ENCODE assay signal across 11 mouse cellular contexts in genomic region chr3:107596559-107596958, GRCm38 (mm10). TPM values are rescaled to one million over a fixed set of nuclear protein-coding genes. Genes with fewer than 3 reads are reported as not detected.
DNase-seq lines count a peak whose midpoint lies in the region; ATAC-seq and TF ChIP-seq lines count a peak whose summit lies in the region.
"Had no signal": no experiment of that assay in that cellular context is flagged by ENCODE, and none has a peak within 500 bp of the region (broad histone marks: within the 10 kb centered on the region; RNA-seq: fewer than 3 reads in every experiment).

No protein-coding gene starts in this region.

- no peak for TF ChIP-seq POLR2A in brain, embryonic 14.5 days (IDR thresholded peaks at IDR 0.05; ENCODE audit: borderline replicate concordance, extremely low read depth, insufficient read depth, insufficient read length, poor library complexity, severe bottlenecking)

- no peak for ATAC-seq in limb, embryonic 11.5 days (ENCODE audit: insufficient number of reproducible peaks, low FRiP score, low TSS enrichment, low read depth)
- ATAC-seq in CD4-positive, CD25-positive, alpha-beta regulatory T cell, adult 4 months: no peak

- 2% methylated on average over 26 of the region's 26 CpGs for WGBS in heart, embryonic 10.5 days
- 1% methylated on average over 26 of the region's 26 CpGs for WGBS in limb, embryonic 11.5 days

- H3K4me1 ChIP-seq in heart, embryonic 10.5 days: peaks cover 37% of the 10 kb centered on the region
- H3K4me1 ChIP-seq in limb, embryonic 11.5 days (ENCODE audit: control insufficient read depth, insufficient read depth, low read length): peaks cover 37% of the 10 kb centered on the region

- peak overlapping the region; percentile 19; the same call in 1 of the 2 replicates for H3K4me3 ChIP-seq in gastrocnemius, adult 2 months
- H3K4me3 ChIP-seq in heart, embryonic 10.5 days: peak overlapping the region; percentile 63
- peak overlapping the region; percentile 62 for H3K4me3 ChIP-seq in limb, embryonic 11.5 days (ENCODE audit: low read depth, low read length)

- H3K27me3 ChIP-seq in heart, embryonic 10.5 days (ENCODE audit: insufficient read depth, poor library complexity, severe bottlenecking): peaks cover 98% of the 10 kb centered on the region
- peaks cover 27% of the 10 kb centered on the region for H3K27me3 ChIP-seq in limb, embryonic 11.5 days (ENCODE audit: control insufficient read depth, insufficient read depth, low read length)

- H3K27ac ChIP-seq in gastrocnemius, adult 2 months: no peak overlapping the region
- no peak overlapping the region for H3K27ac ChIP-seq in heart, embryonic 10.5 days
- H3K27ac ChIP-seq in limb, embryonic 11.5 days (replicated peaks; ENCODE audit: low read depth, low read length): no peak overlapping the region
- H3K27ac ChIP-seq: liver, embryonic 13.5 days had no signal

- intact Hi-C loops in gastrocnemius, adult 2 months (cut with DNase I): no loop called here

- peak overlapping the region; percentile 78 for H3K9ac ChIP-seq in limb, embryonic 11.5 days (ENCODE audit: low read length)
- H3K9ac ChIP-seq: liver, embryonic 13.5 days had no signal

- no peaks in the 10 kb centered on the region for H3K9me3 ChIP-seq in heart, embryonic 10.5 days
- H3K9me3 ChIP-seq in limb, embryonic 11.5 days (ENCODE audit: control insufficient read depth, low read length): no peaks in the 10 kb centered on the region
- H3K9me3 ChIP-seq: liver, embryonic 13.5 days had no signal

- no peaks in the 10 kb centered on the region for H3K36me3 ChIP-seq in heart, embryonic 10.5 days
- H3K36me3 ChIP-seq in limb, embryonic 11.5 days (ENCODE audit: control insufficient read depth, insufficient read depth, low read length): no peaks in the 10 kb centered on the region
- H3K36me3 ChIP-seq: liver, embryonic 13.5 days had no signal

- TF ChIP-seq CTCF in gastrocnemius, adult 2 months (IDR thresholded peaks at IDR 0.05): no peak
- TF ChIP-seq CTCF in brain, embryonic 14.5 days (IDR thresholded peaks at IDR 0.05; ENCODE audit: borderline replicate concordance, extremely low read depth, insufficient read depth, insufficient read length): no peak

- H3K4me2 ChIP-seq in limb, embryonic 11.5 days (ENCODE audit: low read depth, severe bottlenecking): peak overlapping the region; percentile 85
- H3K4me2 ChIP-seq: liver, embryonic 13.5 days had no signal

- DNase-seq in gastrocnemius, adult 2 months: peak; percentile 23
- no peak for DNase-seq in gastrocnemius, postnatal 10 days
- peak; percentile 72 for DNase-seq in brain, embryonic 14.5 days (ENCODE audit: low read depth)
- DNase-seq in heart, embryonic 10.5 days (ENCODE audit: low spot score): no peak
- DNase-seq in limb, embryonic 11.5 days (ENCODE audit: low spot score): no peak
- DNase-seq in right cerebral cortex, postnatal 14 days: no peak
- no peak for DNase-seq in T-cell, adult 2 months (ENCODE audit: low spot score)
- DNase-seq: liver, embryonic 13.5 days had no signal

RNA-seq across cellular contexts. Expression of gene Alx3, which starts 1.7 kb away (rescaled TPM):
- total RNA-seq in gastrocnemius, adult 2 months (2021): not detected
- not detected for total RNA-seq in gastrocnemius, postnatal 10 days (2021)
- 1.2 and 2.4 TPM in 2 replicates for polyA plus RNA-seq in brain, embryonic 14.5 days (2012; rRNA removed)
- 2.3 and 13.0 TPM in 2 replicates for polyA plus RNA-seq in heart, embryonic 10.5 days (2016; fragmentation: Nextera tagmentation; extraction: Ambion mirVana)
- polyA plus RNA-seq in limb, embryonic 11.5 days (2014; fragmentation: Nextera tagmentation; extraction: Ambion mirVana): 19.9 and 20.2 TPM in 2 replicates
- not detected for polyA plus RNA-seq in CD4-positive, CD25-positive, alpha-beta regulatory T cell, adult 4 months (2017; shearing (Covaris generic))
- polyA plus RNA-seq: stomach, embryonic 14.5 days had no signal

RNA-seq across cellular contexts. Expression of gene Gm10961, which starts 34.6 kb away (rescaled TPM):
- not detected for total RNA-seq in gastrocnemius, adult 2 months (2021)
- total RNA-seq in gastrocnemius, postnatal 10 days (2021): not detected
- polyA plus RNA-seq in brain, embryonic 14.5 days (2012; rRNA removed): not detected in 2 replicates
- polyA plus RNA-seq in heart, embryonic 10.5 days (2016; fragmentation: Nextera tagmentation; extraction: Ambion mirVana): not detected in 2 replicates
- polyA plus RNA-seq in limb, embryonic 11.5 days (2014; fragmentation: Nextera tagmentation; extraction: Ambion mirVana): not detected in 2 replicates
- polyA plus RNA-seq in CD4-positive, CD25-positive, alpha-beta regulatory T cell, adult 4 months (2017; shearing (Covaris generic)): not detected
- polyA plus RNA-seq: cerebellum, adult 2 months; liver, embryonic 13.5 days; stomach, embryonic 14.5 days had no signal

RNA-seq across cellular contexts. Expression of gene Strip1, which starts 34.9 kb away (rescaled TPM):
- 10 to 100 TPM; 16.6 to 20.4 TPM for total RNA-seq in gastrocnemius, adult 2 months (2021)
- total RNA-seq in gastrocnemius, postnatal 10 days (2021): 10 to 100 TPM; 21.4 to 24.1 TPM
- polyA plus RNA-seq in brain, embryonic 14.5 days (2012; rRNA removed): 215 and 216 TPM in 2 replicates
- 45.1 and 50.1 TPM in 2 replicates for polyA plus RNA-seq in heart, embryonic 10.5 days (2016; fragmentation: Nextera tagmentation; extraction: Ambion mirVana)
- 76.1 and 78.4 TPM in 2 replicates for polyA plus RNA-seq in limb, embryonic 11.5 days (2014; fragmentation: Nextera tagmentation; extraction: Ambion mirVana)
- polyA plus RNA-seq in CD4-positive, CD25-positive, alpha-beta regulatory T cell, adult 4 months (2017; shearing (Covaris generic)): 10 to 100 TPM; 18.8 to 19.4 TPM

RNA-seq across cellular contexts. Expression of gene Ubl4b, which starts 41.7 kb away (rescaled TPM):
- total RNA-seq in gastrocnemius, adult 2 months (2021): not detected
- not detected for total RNA-seq in gastrocnemius, postnatal 10 days (2021)
- not detected in 2 replicates for polyA plus RNA-seq in brain, embryonic 14.5 days (2012; rRNA removed)
- 0.15 TPM in 1 of 2 replicates, not detected in the other for polyA plus RNA-seq in heart, embryonic 10.5 days (2016; fragmentation: Nextera tagmentation; extraction: Ambion mirVana)
- 0.17 and 0.23 TPM in 2 replicates for polyA plus RNA-seq in limb, embryonic 11.5 days (2014; fragmentation: Nextera tagmentation; extraction: Ambion mirVana)
- polyA plus RNA-seq in CD4-positive, CD25-positive, alpha-beta regulatory T cell, adult 4 months (2017; shearing (Covaris generic)): not detected
- polyA plus RNA-seq: cerebellum, adult 2 months; liver, embryonic 13.5 days; stomach, embryonic 14.5 days had no signal

Comparison
In these comparisons a context has a peak if more than half of its experiments do, and no peak if none do; other contexts are left out.
1. DNase-seq: peak in gastrocnemius, adult 2 months (single experiment) and brain, embryonic 14.5 days (single experiment); none in gastrocnemius, postnatal 10 days (single experiment), heart, embryonic 10.5 days (single experiment), limb, embryonic 11.5 days (single experiment), right cerebral cortex, postnatal 14 days (single experiment) and T-cell, adult 2 months (single experiment).
2. Peak in every context shown above with its lines, with median percentiles within 50 percentile points of each other: H3K4me3 ChIP-seq.